In genomic region chr5:16252738-16253513, GRCm38 (mm10) we compare ENCODE assay signal across 20 mouse cellular contexts.
DNase-seq lines count a peak whose midpoint lies in the region; ATAC-seq and TF ChIP-seq lines count a peak whose summit lies in the region.
"Had no signal": no experiment of that assay in that cellular context is flagged by ENCODE, and none has a peak within 500 bp of the region (broad histone marks: within the 10 kb centered on the region; RNA-seq: fewer than 3 reads in every experiment).

No protein-coding gene starts in this region.

- DNase-seq in hindbrain, embryonic 11.5 days (ENCODE audit: low spot score), result no peak
- peak; percentile 18 for DNase-seq in midbrain, postnatal 0 days (ENCODE audit: low spot score)
- DNase-seq in cerebellum, postnatal 25 days, result no peak
- DNase-seq: adrenal gland, postnatal 14 days; cerebellum, adult 11-12 months; cerebellum, adult 9-10 months; cerebellum, postnatal 36 days; gastrocnemius, postnatal 10 days; heart, adult 18-20 months; heart, postnatal 36 days had no signal

- H3K4me2 ChIP-seq in hindbrain, embryonic 11.5 days (replicated peaks; ENCODE audit: low read depth, low read length), result no peak overlapping the region
- H3K4me2 ChIP-seq in hindbrain, embryonic 12.5 days (replicated peaks), result no peak overlapping the region
- no peak overlapping the region for H3K4me2 ChIP-seq in midbrain, postnatal 0 days (ENCODE audit: low read depth, low read length, poor library complexity, severe bottlenecking)
- H3K4me2 ChIP-seq in midbrain, embryonic 16.5 days (ENCODE audit: low read length), result no peak overlapping the region
- H3K4me2 ChIP-seq in neural tube, embryonic 14.5 days (ENCODE audit: low read depth, low read length), result no peak overlapping the region
- H3K4me2 ChIP-seq: embryonic facial prominence, embryonic 13.5 days; heart, embryonic 12.5 days had no signal

- H3K9ac ChIP-seq in hindbrain, embryonic 11.5 days (ENCODE audit: low read depth, low read length), result no peak overlapping the region
- H3K9ac ChIP-seq in hindbrain, embryonic 12.5 days, result no peak overlapping the region
- H3K9ac ChIP-seq in midbrain, postnatal 0 days (replicated peaks; ENCODE audit: low read length, poor library complexity, severe bottlenecking), result no peak overlapping the region
- H3K9ac ChIP-seq in midbrain, embryonic 16.5 days (ENCODE audit: low read depth, low read length), result no peak overlapping the region
- H3K9ac ChIP-seq in neural tube, embryonic 14.5 days (replicated peaks; ENCODE audit: low read depth, low read length), result no peak overlapping the region
- H3K9ac ChIP-seq: embryonic facial prominence, embryonic 13.5 days; heart, embryonic 12.5 days had no signal

- no peaks in the 10 kb centered on the region for H3K4me1 ChIP-seq in hindbrain, embryonic 11.5 days (replicated peaks; ENCODE audit: control insufficient read depth, insufficient read depth, low read length)
- no peaks in the 10 kb centered on the region for H3K4me1 ChIP-seq in hindbrain, embryonic 12.5 days
- H3K4me1 ChIP-seq in midbrain, postnatal 0 days (ENCODE audit: insufficient read depth, low read length), result no peaks in the 10 kb centered on the region
- no peaks in the 10 kb centered on the region for H3K4me1 ChIP-seq in midbrain, embryonic 16.5 days (ENCODE audit: control insufficient read depth, insufficient read depth, low read length)
- no peaks in the 10 kb centered on the region for H3K4me1 ChIP-seq in neural tube, embryonic 14.5 days (ENCODE audit: control insufficient read depth, insufficient read depth, low read length)
- H3K4me1 ChIP-seq: embryonic facial prominence, embryonic 13.5 days had no signal

- H3K27me3 ChIP-seq in hindbrain, embryonic 11.5 days (ENCODE audit: control insufficient read depth, insufficient read depth, low read length), result no peaks in the 10 kb centered on the region
- H3K27me3 ChIP-seq in hindbrain, embryonic 12.5 days, result no peaks in the 10 kb centered on the region
- H3K27me3 ChIP-seq in midbrain, postnatal 0 days (ENCODE audit: insufficient read depth, low read length), result no peaks in the 10 kb centered on the region
- H3K27me3 ChIP-seq in midbrain, embryonic 16.5 days (ENCODE audit: control insufficient read depth, insufficient read depth, low read depth, low read length), result no peaks in the 10 kb centered on the region
- no peaks in the 10 kb centered on the region for H3K27me3 ChIP-seq in neural tube, embryonic 14.5 days (ENCODE audit: control insufficient read depth, insufficient read depth, low read length)
- H3K27me3 ChIP-seq: CH12.LX; embryonic facial prominence, embryonic 13.5 days; heart, embryonic 12.5 days had no signal

- 0 out of 2 replicates have a peak, but pooled peaks have one; percentile 25 for ATAC-seq in hindbrain, embryonic 11.5 days (ENCODE audit: low FRiP score)
- no peak for ATAC-seq in hindbrain, embryonic 12.5 days (ENCODE audit: low FRiP score)
- no peak for ATAC-seq in midbrain, postnatal 0 days (ENCODE audit: low FRiP score)
- no peak for ATAC-seq in midbrain, embryonic 16.5 days
- ATAC-seq in neural tube, embryonic 14.5 days (ENCODE audit: low read depth), result peak; percentile 72
- ATAC-seq: activated CD4-positive, CD25-positive, alpha-beta regulatory T cell, adult 4 months; forebrain, embryonic 16.5 days; intestine, embryonic 16.5 days; Patski had no signal

- no peaks in the 10 kb centered on the region for H3K36me3 ChIP-seq in hindbrain, embryonic 11.5 days (ENCODE audit: control insufficient read depth, insufficient read depth, low read length)
- no peaks in the 10 kb centered on the region for H3K36me3 ChIP-seq in hindbrain, embryonic 12.5 days
- H3K36me3 ChIP-seq in midbrain, postnatal 0 days (ENCODE audit: insufficient read depth, low read length), result no peaks in the 10 kb centered on the region
- H3K36me3 ChIP-seq in midbrain, embryonic 16.5 days (ENCODE audit: control insufficient read depth, insufficient read depth, low read length), result no peaks in the 10 kb centered on the region
- no peaks in the 10 kb centered on the region for H3K36me3 ChIP-seq in neural tube, embryonic 14.5 days (ENCODE audit: control insufficient read depth, insufficient read depth, low read length)

- no peak for TF ChIP-seq CTCF in midbrain, postnatal 0 days (IDR thresholded peaks at IDR 0.05)

- WGBS in hindbrain, embryonic 11.5 days, result 85% methylated on average over 6 of the region's 6 CpGs
- WGBS in hindbrain, embryonic 12.5 days, result 73% methylated on average over 6 of the region's 6 CpGs
- 72% methylated on average over 6 of the region's 6 CpGs for WGBS in midbrain, postnatal 0 days
- WGBS in midbrain, embryonic 16.5 days, result 68% methylated on average over 6 of the region's 6 CpGs
- WGBS in neural tube, embryonic 14.5 days, result 55% methylated on average over 6 of the region's 6 CpGs

- H3K9me3 ChIP-seq in hindbrain, embryonic 11.5 days (ENCODE audit: control insufficient read depth, low read length), result no peaks in the 10 kb centered on the region
- no peaks in the 10 kb centered on the region for H3K9me3 ChIP-seq in hindbrain, embryonic 12.5 days (replicated peaks)
- H3K9me3 ChIP-seq in midbrain, postnatal 0 days (ENCODE audit: low read length), result no peaks in the 10 kb centered on the region
- no peaks in the 10 kb centered on the region for H3K9me3 ChIP-seq in midbrain, embryonic 16.5 days (replicated peaks; ENCODE audit: control insufficient read depth, low read length, poor library complexity, severe bottlenecking)
- no peaks in the 10 kb centered on the region for H3K9me3 ChIP-seq in neural tube, embryonic 14.5 days (ENCODE audit: control insufficient read depth, low read length)
- H3K9me3 ChIP-seq: embryonic facial prominence, embryonic 13.5 days had no signal

- H3K27ac ChIP-seq in hindbrain, embryonic 11.5 days (ENCODE audit: low read depth, low read length), result no peak overlapping the region
- H3K27ac ChIP-seq in hindbrain, embryonic 12.5 days, result no peak overlapping the region
- H3K27ac ChIP-seq in midbrain, postnatal 0 days (ENCODE audit: low read depth, low read length), result no peak overlapping the region
- no peak overlapping the region for H3K27ac ChIP-seq in midbrain, embryonic 16.5 days (ENCODE audit: low read length)
- no peak overlapping the region for H3K27ac ChIP-seq in neural tube, embryonic 14.5 days (ENCODE audit: low read depth, low read length)
- H3K27ac ChIP-seq: embryonic facial prominence, embryonic 13.5 days had no signal

- H3K4me3 ChIP-seq in hindbrain, embryonic 11.5 days (ENCODE audit: low read depth, low read length), result no peak overlapping the region
- H3K4me3 ChIP-seq in hindbrain, embryonic 12.5 days, result no peak overlapping the region
- H3K4me3 ChIP-seq in midbrain, postnatal 0 days (ENCODE audit: low read depth, low read length), result no peak overlapping the region
- no peak overlapping the region for H3K4me3 ChIP-seq in midbrain, embryonic 16.5 days (ENCODE audit: low read depth, low read length)
- no peak overlapping the region for H3K4me3 ChIP-seq in neural tube, embryonic 14.5 days (ENCODE audit: low read depth, low read length)
- H3K4me3 ChIP-seq: embryonic facial prominence, embryonic 13.5 days; heart, embryonic 12.5 days had no signal

Comparison
In these comparisons a context has a peak if more than half of its experiments do, and no peak if none do; other contexts are left out.
1. ATAC-seq: peak in hindbrain, embryonic 11.5 days (single experiment) and neural tube, embryonic 14.5 days (single experiment); none in hindbrain, embryonic 12.5 days (single experiment), midbrain, postnatal 0 days (single experiment) and midbrain, embryonic 16.5 days (single experiment).